Mouse (Mus musculus): ENCODE measurements around the gene Pef1. TPM values are rescaled to one million over a fixed set of nuclear protein-coding genes. Genes with fewer than 3 reads are reported as not detected.

The Pef1 gene
- polyA plus RNA-seq, 1 experiment from 2014 or later = 71.4 TPM

GRCm38 (mm10) chr4:130173060-130173822, 70.9 kb downstream of the Pef1 start:
- WGBS = 71% methylated on average over 11 of the region's 11 CpGs
- Histone ChIP-seq H3K27ac (peak overlapping the region; percentile 85; the same call in 1 of the 2 replicates), H3K27me3 (ENCODE audit: low read depth, poor library complexity, severe bottlenecking) (peaks cover 43% of the 10 kb centered on the region), H3K4me3 (0 out of 2 replicates have a peak overlapping the region, but pooled peaks have one; percentile 7), H3K36me3 (no peaks in the 10 kb centered on the region), H3K9me3 (replicated peaks) (no peaks in the 10 kb centered on the region), H3K4me1 (peaks cover 70% of the 10 kb centered on the region)
- no peak for DNase-seq (ENCODE audit: low spot score)

GRCm38 (mm10) chr4:130173911-130174311, 71.6 kb downstream of the Pef1 start:
- WGBS = 34% methylated on average over 19 of the region's 19 CpGs
- Histone ChIP-seq H3K4me1 (peaks cover 64% of the 10 kb centered on the region), H3K27ac (peak overlapping the region; percentile 69), H3K36me3 (no peaks in the 10 kb centered on the region), H3K9me3 (replicated peaks) (no peaks in the 10 kb centered on the region), H3K27me3 (ENCODE audit: low read depth, poor library complexity, severe bottlenecking) (peaks cover 39% of the 10 kb centered on the region), H3K4me3 (peak overlapping the region; percentile 45)
- DNase-seq (ENCODE audit: low spot score) = no peak

- H3K36me3 ChIP-seq = no peaks in the 10 kb centered on the region
- H3K4me1 ChIP-seq = peaks cover 62% of the 10 kb centered on the region
- H3K27me3 ChIP-seq (ENCODE audit: low read depth, poor library complexity, severe bottlenecking) = peaks cover 39% of the 10 kb centered on the region
- WGBS = 4% methylated on average over 25 of the region's 25 CpGs
- H3K27ac ChIP-seq = peak overlapping the region; percentile 69
- peak; percentile 69 for DNase-seq (ENCODE audit: low spot score)
- no peaks in the 10 kb centered on the region for H3K9me3 ChIP-seq (replicated peaks)
- peak overlapping the region; percentile 45 for H3K4me3 ChIP-seq
Observed at GRCm38 (mm10) chr4:130174335-130175031, 72.1 kb downstream of the Pef1 start.

- no peaks in the 10 kb centered on the region for H3K36me3 ChIP-seq
- H3K4me3 ChIP-seq = peak within 1 kb of the TSS; percentile 45
- H3K9me3 ChIP-seq (replicated peaks) = no peaks in the 10 kb centered on the region
- peak within 1 kb of the TSS; percentile 69 for H3K27ac ChIP-seq
- WGBS = 3% methylated on average over 14 of the region's 14 CpGs
- DNase-seq (ENCODE audit: low spot score) = no peak
- peaks cover 39% of the 10 kb centered on the region for H3K27me3 ChIP-seq (ENCODE audit: low read depth, poor library complexity, severe bottlenecking)
- H3K4me1 ChIP-seq = peaks cover 62% of the 10 kb centered on the region
Observed at GRCm38 (mm10) chr4:130175072-130175711, 72.8 kb downstream of the Pef1 start, which contains the start of gene Tinagl1. Gene Tinagl1, minus strand, starts transcription at chr4:130175122.

GRCm38 (mm10) chr4:130176156-130176720, 73.9 kb downstream of the Pef1 start:
- Histone ChIP-seq H3K9me3 (replicated peaks) (no peaks in the 10 kb centered on the region), H3K27ac (peak overlapping the region; percentile 69; the same call in 1 of the 2 replicates), H3K4me1 (peaks cover 60% of the 10 kb centered on the region), H3K36me3 (no peaks in the 10 kb centered on the region), H3K4me3 (no peak overlapping the region), H3K27me3 (ENCODE audit: low read depth, poor library complexity, severe bottlenecking) (peaks cover 39% of the 10 kb centered on the region)
- no peak for DNase-seq (ENCODE audit: low spot score)
- WGBS = 79% methylated on average over 5 of the region's 5 CpGs

- Histone ChIP-seq H3K9me3 (replicated peaks) (no peaks in the 10 kb centered on the region), H3K4me3 (no peak overlapping the region), H3K4me1 (peaks cover 53% of the 10 kb centered on the region), H3K36me3 (no peaks in the 10 kb centered on the region), H3K27me3 (ENCODE audit: low read depth, poor library complexity, severe bottlenecking) (peaks cover 43% of the 10 kb centered on the region), H3K27ac (no peak overlapping the region)
- 77% methylated on average over 4 of the region's 4 CpGs for WGBS
- no peak for DNase-seq (ENCODE audit: low spot score)
Observed at GRCm38 (mm10) chr4:130177087-130177486, 74.7 kb downstream of the Pef1 start.

- Histone ChIP-seq H3K27me3 (ENCODE audit: low read depth, poor library complexity, severe bottlenecking) (peaks cover 47% of the 10 kb centered on the region), H3K4me1 (peaks cover 49% of the 10 kb centered on the region), H3K27ac (no peak overlapping the region)
Observed at GRCm38 (mm10) chr4:130177536-130177935, 75.2 kb downstream of the Pef1 start.

More at GRCm38 (mm10) chr4:130177536-130177935, 75.2 kb downstream of the Pef1 start:
- no peak for DNase-seq (ENCODE audit: low spot score)
- H3K36me3 ChIP-seq = no peaks in the 10 kb centered on the region
- H3K4me3 ChIP-seq = no peak overlapping the region
- no peaks in the 10 kb centered on the region for H3K9me3 ChIP-seq (replicated peaks)
- 69% methylated on average over 7 of the region's 7 CpGs for WGBS

Other genes starting within 250 kb of the Pef1 start
- gene Spocd1, start 173.3 kb upstream of the Pef1 start, polyA plus RNA-seq (2016; fragmentation: Nextera tagmentation; extraction: Ambion mirVana) = 0.06 TPM in 1 of 2 replicates, not detected in the other
- 0.45 and 0.84 TPM in 2 replicates for gene Adgrb2, start 117.7 kb upstream of the Pef1 start, polyA plus RNA-seq (2016; fragmentation: Nextera tagmentation; extraction: Ambion mirVana)
- gene Col16a1, start 54.7 kb upstream of the Pef1 start, polyA plus RNA-seq (2016; fragmentation: Nextera tagmentation; extraction: Ambion mirVana) = 3.9 and 10.2 TPM in 2 replicates
- 0.18 TPM in 1 of 2 replicates, not detected in the other for gene Hcrtr1, start 36.8 kb downstream of the Pef1 start, polyA plus RNA-seq (2016; fragmentation: Nextera tagmentation; extraction: Ambion mirVana)
- gene Tinagl1, start 72.6 kb downstream of the Pef1 start, polyA plus RNA-seq (2016; fragmentation: Nextera tagmentation; extraction: Ambion mirVana) = 8.0 and 8.1 TPM in 2 replicates
- gene Gm853, start 119.8 kb downstream of the Pef1 start, polyA plus RNA-seq (2016; fragmentation: Nextera tagmentation; extraction: Ambion mirVana) = not detected in 2 replicates
- gene Serinc2, start 176.6 kb downstream of the Pef1 start, polyA plus RNA-seq (2016; fragmentation: Nextera tagmentation; extraction: Ambion mirVana) = 15.2 and 71.5 TPM in 2 replicates
- 2.2 and 3.0 TPM in 2 replicates for gene Fabp3, start 206.0 kb downstream of the Pef1 start, polyA plus RNA-seq (2016; fragmentation: Nextera tagmentation; extraction: Ambion mirVana)
- not detected in 2 replicates for gene Gm10570, start 206.1 kb downstream of the Pef1 start, polyA plus RNA-seq (2016; fragmentation: Nextera tagmentation; extraction: Ambion mirVana)